Mouse (Mus musculus): ENCODE data around the gene Antxr2. TPM values are rescaled to one million over a fixed set of nuclear protein-coding genes. Genes with fewer than 3 reads are reported as not detected.

The Antxr2 gene
- polyA plus RNA-seq, 1 experiment from 2014 or later = 11.3 TPM

- Histone ChIP-seq H3K4me2 (ENCODE audit: low read length) (no peak overlapping the region), H3K27me3 (ENCODE audit: insufficient read depth, low read length) (no peaks in the 10 kb centered on the region), H3K4me3 (replicated peaks; ENCODE audit: low read depth, low read length) (no peak overlapping the region), H3K36me3 (ENCODE audit: insufficient read depth, low read length) (no peaks in the 10 kb centered on the region), H3K4me1 (replicated peaks; ENCODE audit: insufficient read depth, low read length) (no peaks in the 10 kb centered on the region), H3K27ac (no peak overlapping the region), H3K9me3 (replicated peaks; ENCODE audit: low read length) (no peaks in the 10 kb centered on the region), H3K9ac (ENCODE audit: low read depth, low read length) (no peak overlapping the region)
- DNase-seq (ENCODE audit: low spot score) = no peak
- no peak for ATAC-seq (replicated peaks; ENCODE audit: low FRiP score, low read depth)
- no peak for TF ChIP-seq CTCF (IDR thresholded peaks at IDR 0.05; ENCODE audit: low read depth)
These were observed 173.7 kb downstream of the Antxr2 start for GRCm38 (mm10) chr5:97857101-97857500.

GRCm38 (mm10) chr5:97851981-97852748, 178.7 kb downstream of the Antxr2 start:
- Histone ChIP-seq H3K36me3 (ENCODE audit: insufficient read depth, low read length) (no peaks in the 10 kb centered on the region), H3K27ac (no peak overlapping the region), H3K9me3 (replicated peaks; ENCODE audit: low read length) (no peaks in the 10 kb centered on the region), H3K9ac (ENCODE audit: low read depth, low read length) (no peak overlapping the region), H3K27me3 (ENCODE audit: insufficient read depth, low read length) (no peaks in the 10 kb centered on the region), H3K4me3 (replicated peaks; ENCODE audit: low read depth, low read length) (no peak overlapping the region), H3K4me2 (ENCODE audit: low read length) (no peak overlapping the region), H3K4me1 (replicated peaks; ENCODE audit: insufficient read depth, low read length) (no peaks in the 10 kb centered on the region)
- 92% methylated on average over 5 of the region's 5 CpGs for WGBS
- TF ChIP-seq CTCF (IDR thresholded peaks at IDR 0.05; ENCODE audit: low read depth) = no peak
- ATAC-seq (replicated peaks; ENCODE audit: low FRiP score, low read depth) (no peak), DNase-seq (ENCODE audit: low spot score) (no peak)

- H3K9ac ChIP-seq (ENCODE audit: low read depth, low read length) = no peak overlapping the region
- no peaks in the 10 kb centered on the region for H3K4me1 ChIP-seq (replicated peaks; ENCODE audit: insufficient read depth, low read length)
- H3K4me3 ChIP-seq (replicated peaks; ENCODE audit: low read depth, low read length) = no peak overlapping the region
- no peak overlapping the region for H3K27ac ChIP-seq
- no peak for ATAC-seq (replicated peaks; ENCODE audit: low FRiP score, low read depth)
- no peaks in the 10 kb centered on the region for H3K27me3 ChIP-seq (ENCODE audit: insufficient read depth, low read length)
- no peaks in the 10 kb centered on the region for H3K36me3 ChIP-seq (ENCODE audit: insufficient read depth, low read length)
- WGBS = 70% methylated on average over 10 of the region's 10 CpGs
- DNase-seq (ENCODE audit: low spot score) = peak; percentile 29
- no peaks in the 10 kb centered on the region for H3K9me3 ChIP-seq (replicated peaks; ENCODE audit: low read length)
- H3K4me2 ChIP-seq (ENCODE audit: low read length) = no peak overlapping the region
- no peak for TF ChIP-seq CTCF (IDR thresholded peaks at IDR 0.05; ENCODE audit: low read depth)
These were observed 183.5 kb downstream of the Antxr2 start for GRCm38 (mm10) chr5:97847204-97847895.

- Histone ChIP-seq H3K4me3 (replicated peaks; ENCODE audit: low read depth, low read length) (no peak overlapping the region), H3K4me2 (ENCODE audit: low read length) (no peak overlapping the region), H3K36me3 (ENCODE audit: insufficient read depth, low read length) (no peaks in the 10 kb centered on the region), H3K4me1 (replicated peaks; ENCODE audit: insufficient read depth, low read length) (no peaks in the 10 kb centered on the region), H3K27ac (no peak overlapping the region), H3K27me3 (ENCODE audit: insufficient read depth, low read length) (no peaks in the 10 kb centered on the region), H3K9ac (ENCODE audit: low read depth, low read length) (no peak overlapping the region), H3K9me3 (replicated peaks; ENCODE audit: low read length) (no peaks in the 10 kb centered on the region)
- ATAC-seq (replicated peaks; ENCODE audit: low FRiP score, low read depth) = no peak
- 95% methylated on average over 2 of the region's 2 CpGs for WGBS
- DNase-seq (ENCODE audit: low spot score) = no peak
- TF ChIP-seq CTCF (IDR thresholded peaks at IDR 0.05; ENCODE audit: low read depth) = no peak
These were observed 184.3 kb downstream of the Antxr2 start for GRCm38 (mm10) chr5:97846503-97846902.

- no peak for DNase-seq (ENCODE audit: low spot score)
- H3K9ac ChIP-seq (ENCODE audit: low read depth, low read length) = no peak overlapping the region
- no peaks in the 10 kb centered on the region for H3K9me3 ChIP-seq (replicated peaks; ENCODE audit: low read length)
- no peak overlapping the region for H3K4me3 ChIP-seq (replicated peaks; ENCODE audit: low read depth, low read length)
- no peaks in the 10 kb centered on the region for H3K36me3 ChIP-seq (ENCODE audit: insufficient read depth, low read length)
- no peaks in the 10 kb centered on the region for H3K4me1 ChIP-seq (replicated peaks; ENCODE audit: insufficient read depth, low read length)
- no peak overlapping the region for H3K4me2 ChIP-seq (ENCODE audit: low read length)
- H3K27ac ChIP-seq = no peak overlapping the region
- H3K27me3 ChIP-seq (ENCODE audit: insufficient read depth, low read length) = no peaks in the 10 kb centered on the region
- no peak for TF ChIP-seq CTCF (IDR thresholded peaks at IDR 0.05; ENCODE audit: low read depth)
- 33% methylated on average over 1 of the region's 1 CpGs for WGBS
- no peak for ATAC-seq (replicated peaks; ENCODE audit: low FRiP score, low read depth)
These were observed 188.8 kb downstream of the Antxr2 start for GRCm38 (mm10) chr5:97842016-97842415.

DNA sequence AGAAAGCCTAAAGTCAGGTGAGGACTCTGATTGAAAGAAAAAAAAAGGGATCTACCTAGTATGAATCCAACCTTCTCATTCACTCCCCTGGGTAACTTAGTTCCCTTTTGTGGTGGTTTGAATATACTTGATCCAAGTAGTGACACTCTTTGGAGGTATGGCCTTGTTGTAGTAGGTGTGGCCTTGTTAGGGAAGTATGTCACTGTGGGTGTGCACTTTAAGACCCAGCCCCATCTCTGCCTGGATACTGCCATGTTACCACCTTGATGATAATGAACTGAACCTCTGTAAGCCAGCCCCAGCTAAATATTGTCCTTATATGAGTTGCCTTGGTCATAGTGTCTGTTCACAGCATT, 190.9 kb downstream of the Antxr2 start:
- no peak for TF ChIP-seq CTCF (IDR thresholded peaks at IDR 0.05; ENCODE audit: low read depth)
- Histone ChIP-seq H3K36me3 (ENCODE audit: insufficient read depth, low read length) (no peaks in the 10 kb centered on the region), H3K4me1 (replicated peaks; ENCODE audit: insufficient read depth, low read length) (no peaks in the 10 kb centered on the region), H3K27ac (no peak overlapping the region), H3K4me2 (ENCODE audit: low read length) (no peak overlapping the region), H3K27me3 (ENCODE audit: insufficient read depth, low read length) (no peaks in the 10 kb centered on the region), H3K4me3 (replicated peaks; ENCODE audit: low read depth, low read length) (no peak overlapping the region), H3K9ac (ENCODE audit: low read depth, low read length) (no peak overlapping the region), H3K9me3 (replicated peaks; ENCODE audit: low read length) (no peaks in the 10 kb centered on the region)
- ATAC-seq (replicated peaks; ENCODE audit: low FRiP score, low read depth) = no peak
- no peak for DNase-seq (ENCODE audit: low spot score)

All from kidney, postnatal 0 days (tissue).